Mouse (Mus musculus): ENCODE data around the gene Set. TPM values are rescaled to one million over a fixed set of nuclear protein-coding genes. Genes with fewer than 3 reads are reported as not detected.

Gene Set
- polyA plus RNA-seq, 1 experiment from 2014 or later, result 557 TPM

DNA sequence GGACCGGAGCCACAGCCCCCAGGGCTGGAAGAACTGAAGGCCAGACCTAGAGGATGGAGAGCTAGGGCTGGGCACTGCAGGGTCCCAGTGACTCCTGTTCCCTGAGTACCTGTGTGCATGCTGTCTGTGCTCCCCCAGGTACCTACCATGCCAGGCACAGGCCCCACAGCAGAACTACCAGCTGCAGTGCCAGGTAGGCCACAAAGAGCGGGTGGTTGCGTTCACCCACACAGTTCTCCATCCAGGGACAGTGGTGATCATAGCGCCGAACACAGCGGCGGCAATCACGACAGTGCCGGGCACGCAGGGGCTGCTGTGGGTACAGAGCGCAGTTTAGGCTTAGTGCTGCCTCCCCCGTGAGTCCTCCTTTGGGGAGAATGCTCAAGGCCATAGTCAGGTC is 34.3 kb downstream of the Set start:
- WGBS, result 94% methylated on average over 12 of the region's 12 CpGs

DNA sequence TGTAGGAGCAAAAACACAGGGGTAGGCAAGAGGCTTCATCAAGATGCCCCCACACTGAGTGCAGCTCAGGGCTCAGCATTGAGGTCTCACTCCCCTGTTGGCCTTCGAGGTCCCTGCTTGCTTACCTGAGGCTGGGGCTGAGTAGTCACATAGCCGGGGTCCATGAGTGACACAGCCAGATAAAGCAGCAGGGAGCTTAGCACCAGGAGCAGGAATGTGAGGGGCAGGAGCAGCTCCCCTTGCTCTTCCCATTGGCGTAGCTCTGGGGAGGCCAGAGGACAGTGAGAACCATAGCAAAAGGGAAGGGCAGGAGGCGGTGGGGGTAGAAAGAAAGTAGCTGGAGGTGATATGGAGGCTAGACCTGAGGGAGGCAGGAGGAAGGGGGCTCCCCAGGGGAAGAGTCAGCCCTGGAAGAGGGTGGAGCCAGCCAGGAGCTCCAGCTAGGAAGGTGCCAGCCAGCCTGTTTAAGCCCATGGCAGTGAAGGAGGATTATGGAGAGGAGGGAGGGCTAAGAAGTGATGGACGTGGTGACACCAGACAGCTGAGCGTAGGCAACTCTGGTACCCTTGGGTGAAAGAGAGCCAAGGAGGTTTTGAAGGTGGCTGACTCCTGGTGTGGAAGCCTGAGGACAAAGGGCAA is 35.2 kb downstream of the Set start:
- peak overlapping the region; percentile 77 for H3K4me3 ChIP-seq (ENCODE audit: low read depth, low read length)
- peak overlapping the region; percentile 40; the same call in 1 of the 2 replicates for H3K27ac ChIP-seq (ENCODE audit: low read depth)
- DNase-seq (ENCODE audit: low spot score) (no peak), ATAC-seq (replicated peaks; ENCODE audit: low FRiP score, low TSS enrichment, low read depth) (no peak)
- peaks cover 23% of the 10 kb centered on the region for H3K36me3 ChIP-seq (ENCODE audit: control insufficient read depth, insufficient read depth, low read length)
- WGBS, result 45% methylated on average over 6 of the region's 6 CpGs
- H3K4me2 ChIP-seq (ENCODE audit: low read length), result peak overlapping the region; percentile 87
- peak overlapping the region; percentile 63 for H3K9ac ChIP-seq (ENCODE audit: low read length)
- no peaks in the 10 kb centered on the region for H3K9me3 ChIP-seq (ENCODE audit: control insufficient read depth, low read length)
- H3K4me1 ChIP-seq (replicated peaks; ENCODE audit: control insufficient read depth, insufficient read depth, low read length), result peaks cover 8% of the 10 kb centered on the region
- no peaks in the 10 kb centered on the region for H3K27me3 ChIP-seq (replicated peaks; ENCODE audit: control insufficient read depth, insufficient read depth, low read length)

More for the DNA sequence above, 34.3 kb downstream of the Set start:
- no peaks in the 10 kb centered on the region for H3K9me3 ChIP-seq (ENCODE audit: control insufficient read depth, low read length)
- H3K4me1 ChIP-seq (replicated peaks; ENCODE audit: control insufficient read depth, insufficient read depth, low read length), result peaks cover 8% of the 10 kb centered on the region
- no peak overlapping the region for H3K27ac ChIP-seq (ENCODE audit: low read depth)
- DNase-seq (ENCODE audit: low spot score) (no peak), ATAC-seq (replicated peaks; ENCODE audit: low FRiP score, low TSS enrichment, low read depth) (no peak)
- H3K36me3 ChIP-seq (ENCODE audit: control insufficient read depth, insufficient read depth, low read length), result peaks cover 23% of the 10 kb centered on the region
- H3K4me3 ChIP-seq (ENCODE audit: low read depth, low read length), result no peak overlapping the region
- no peak overlapping the region for H3K9ac ChIP-seq (ENCODE audit: low read length)
- H3K4me2 ChIP-seq (ENCODE audit: low read length), result no peak overlapping the region
- no peaks in the 10 kb centered on the region for H3K27me3 ChIP-seq (replicated peaks; ENCODE audit: control insufficient read depth, insufficient read depth, low read length)

DNA sequence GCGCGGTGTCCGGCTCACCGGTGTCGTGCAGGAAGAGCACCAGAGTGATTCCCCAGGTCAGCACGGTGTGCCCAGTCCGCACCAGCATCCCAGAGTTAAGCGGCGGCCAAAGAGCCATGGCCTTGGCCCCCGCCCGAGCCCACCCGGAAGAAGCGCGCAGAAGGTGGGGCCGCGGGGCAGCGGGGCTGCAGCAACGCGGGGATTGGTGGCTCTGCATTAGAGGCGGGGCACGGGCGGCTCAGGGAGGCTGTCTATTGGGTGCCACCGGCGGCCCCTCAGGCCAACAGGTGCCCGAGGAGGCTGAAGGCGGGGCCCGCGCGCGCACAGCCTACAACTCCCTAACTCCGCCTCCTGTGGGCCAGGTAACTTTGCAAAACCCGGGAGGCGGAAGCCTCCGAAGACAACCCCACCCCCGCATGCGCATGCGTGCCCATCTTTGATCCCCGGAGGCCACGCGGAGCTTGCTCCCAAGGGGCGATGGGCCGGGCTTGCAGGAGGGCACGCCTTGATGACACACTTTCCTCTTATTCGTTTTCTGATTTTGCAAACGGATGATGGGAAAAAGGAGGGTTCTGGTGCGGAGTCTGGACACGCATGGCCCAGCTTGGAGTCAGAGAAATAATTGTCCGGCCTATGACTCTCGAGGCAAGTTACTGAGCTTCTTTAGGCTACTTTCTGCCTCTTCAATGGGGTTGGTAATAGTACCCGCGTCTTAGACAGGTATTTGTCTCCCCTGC is 36.5 kb downstream of the Set start, which contains the start of gene Zdhhc12:
Gene Zdhhc12, minus strand, starts transcription at position 178 of the 737 bp plus-strand sequence.
- DNase-seq (ENCODE audit: low spot score) (peak; percentile 94), ATAC-seq (replicated peaks; ENCODE audit: low FRiP score, low TSS enrichment, low read depth) (peak; percentile 95)
- Histone ChIP-seq H3K27me3 (replicated peaks; ENCODE audit: control insufficient read depth, insufficient read depth, low read length) (no peaks in the 10 kb centered on the region), H3K4me1 (replicated peaks; ENCODE audit: control insufficient read depth, insufficient read depth, low read length) (peaks cover 8% of the 10 kb centered on the region), H3K36me3 (ENCODE audit: control insufficient read depth, insufficient read depth, low read length) (peaks cover 26% of the 10 kb centered on the region), H3K9me3 (ENCODE audit: control insufficient read depth, low read length) (no peaks in the 10 kb centered on the region), H3K4me3 (ENCODE audit: low read depth, low read length) (peak within 1 kb of the TSS; percentile 77), H3K27ac (ENCODE audit: low read depth) (peak within 1 kb of the TSS; percentile 67), H3K9ac (ENCODE audit: low read length) (peak within 1 kb of the TSS; percentile 63), H3K4me2 (ENCODE audit: low read length) (peak within 1 kb of the TSS; percentile 87)
- under 1% methylated on average over 51 of the region's 51 CpGs for WGBS

GRCm38 (mm10) chr2:30094208-30094588 is 37.0 kb downstream of the Set start:
- 3% methylated on average over 13 of the region's 13 CpGs for WGBS
- H3K27me3 ChIP-seq (replicated peaks; ENCODE audit: control insufficient read depth, insufficient read depth, low read length), result no peaks in the 10 kb centered on the region

DNA sequence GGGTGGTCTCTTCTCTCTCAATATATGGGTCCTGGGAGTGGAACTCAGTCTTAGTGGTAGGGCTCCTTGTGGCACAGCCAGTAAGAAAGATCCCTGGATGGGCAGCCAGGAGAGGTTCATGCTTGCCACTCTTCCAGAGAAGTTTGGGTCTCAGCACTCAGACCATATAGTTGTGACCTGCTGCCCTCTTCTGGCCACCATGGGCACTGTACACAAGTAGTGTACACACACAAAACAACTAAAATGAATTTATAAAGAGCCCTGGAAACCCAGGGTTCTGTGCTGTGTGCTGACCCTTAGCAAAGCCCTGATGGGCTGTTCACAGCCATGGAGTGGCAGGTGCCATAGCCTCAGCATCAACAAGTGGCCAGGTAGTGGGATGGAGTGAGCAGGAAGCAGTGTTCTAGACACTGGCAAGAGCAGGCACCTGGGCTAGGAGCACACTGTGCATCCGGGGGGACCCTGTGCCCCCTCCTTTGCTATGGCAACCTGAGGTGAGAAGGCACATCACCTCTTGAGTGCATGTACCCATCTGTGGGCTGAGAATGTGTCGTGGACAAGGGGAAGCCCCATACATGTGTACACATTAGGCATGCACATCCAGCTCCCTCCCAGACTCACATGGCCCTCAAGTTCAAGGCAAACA is 38.8 kb downstream of the Set start:
- WGBS, result 64% methylated on average over 2 of the region's 2 CpGs
- ATAC-seq (replicated peaks; ENCODE audit: low FRiP score, low TSS enrichment, low read depth) (no peak), DNase-seq (ENCODE audit: low spot score) (peak; percentile 63)
- H3K4me2 ChIP-seq (ENCODE audit: low read length), result no peak overlapping the region
- peaks cover 31% of the 10 kb centered on the region for H3K36me3 ChIP-seq (ENCODE audit: control insufficient read depth, insufficient read depth, low read length)
- no peak overlapping the region for H3K27ac ChIP-seq (ENCODE audit: low read depth)
- H3K27me3 ChIP-seq (replicated peaks; ENCODE audit: control insufficient read depth, insufficient read depth, low read length), result no peaks in the 10 kb centered on the region
- no peak overlapping the region for H3K4me3 ChIP-seq (ENCODE audit: low read depth, low read length)
- H3K9me3 ChIP-seq (ENCODE audit: control insufficient read depth, low read length), result no peaks in the 10 kb centered on the region
- peaks cover 8% of the 10 kb centered on the region for H3K4me1 ChIP-seq (replicated peaks; ENCODE audit: control insufficient read depth, insufficient read depth, low read length)
- H3K9ac ChIP-seq (ENCODE audit: low read length), result no peak overlapping the region

More at GRCm38 (mm10) chr2:30094208-30094588, 37.0 kb downstream of the Set start:
- Histone ChIP-seq H3K9ac (ENCODE audit: low read length) (peak overlapping the region; percentile 63), H3K27ac (ENCODE audit: low read depth) (peak overlapping the region; percentile 67), H3K4me2 (ENCODE audit: low read length) (peak overlapping the region; percentile 87), H3K4me3 (ENCODE audit: low read depth, low read length) (peak overlapping the region; percentile 77), H3K4me1 (replicated peaks; ENCODE audit: control insufficient read depth, insufficient read depth, low read length) (peaks cover 8% of the 10 kb centered on the region), H3K9me3 (ENCODE audit: control insufficient read depth, low read length) (no peaks in the 10 kb centered on the region), H3K36me3 (ENCODE audit: control insufficient read depth, insufficient read depth, low read length) (peaks cover 30% of the 10 kb centered on the region)
- peak; percentile 10 for ATAC-seq (replicated peaks; ENCODE audit: low FRiP score, low TSS enrichment, low read depth)
- DNase-seq (ENCODE audit: low spot score), result no peak

DNA sequence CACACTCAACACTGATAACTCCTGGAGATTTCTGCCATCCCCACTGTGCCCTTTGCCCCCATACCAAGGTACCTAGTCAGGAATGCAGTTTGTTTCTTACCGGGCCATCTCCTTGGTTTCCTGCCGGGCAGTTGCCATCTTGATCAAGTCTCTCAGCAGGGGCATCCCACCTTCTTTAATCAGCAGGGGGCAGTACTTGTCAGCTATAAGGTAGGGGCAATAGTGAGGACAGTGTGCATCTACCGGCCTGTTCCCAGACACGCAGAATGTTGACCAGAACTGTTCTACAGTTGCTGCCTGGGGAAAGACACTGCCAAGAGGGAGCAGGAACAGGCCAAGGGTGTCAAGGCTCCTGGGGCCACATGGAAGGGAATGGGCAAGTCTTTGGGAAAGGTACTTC is 43.0 kb downstream of the Set start:
- ATAC-seq (replicated peaks; ENCODE audit: low FRiP score, low TSS enrichment, low read depth), result no peak
- WGBS, result 65% methylated on average over 4 of the region's 4 CpGs
- H3K27ac ChIP-seq (ENCODE audit: low read depth), result no peak overlapping the region

DNA sequence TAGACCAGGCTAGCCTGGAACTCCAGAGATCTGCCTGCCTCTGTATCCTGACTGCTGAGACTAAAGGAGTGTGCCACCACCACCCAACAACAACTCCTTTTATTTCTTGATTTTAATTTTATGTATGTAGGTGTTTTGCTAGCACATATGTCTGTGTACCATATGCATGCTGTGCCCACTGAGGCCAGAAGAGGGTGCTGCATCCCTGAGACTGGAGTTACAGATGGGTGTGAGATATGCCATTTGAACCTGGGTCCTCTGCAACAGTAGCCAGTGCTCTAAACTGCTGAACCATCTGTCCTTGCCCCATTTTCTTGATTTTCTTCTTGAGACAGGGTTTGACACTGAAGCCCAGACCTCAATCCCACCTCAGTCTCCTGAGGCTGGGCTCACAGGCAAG is 49.2 kb downstream of the Set start:
- no peak overlapping the region for H3K4me2 ChIP-seq (ENCODE audit: low read length)
- peak; percentile 71 for DNase-seq (ENCODE audit: low spot score)

More for the DNA sequence above, 43.0 kb downstream of the Set start:
- H3K4me1 ChIP-seq (replicated peaks; ENCODE audit: control insufficient read depth, insufficient read depth, low read length), result no peaks in the 10 kb centered on the region
- no peak overlapping the region for H3K4me3 ChIP-seq (ENCODE audit: low read depth, low read length)
- H3K4me2 ChIP-seq (ENCODE audit: low read length), result no peak overlapping the region
- no peak for DNase-seq (ENCODE audit: low spot score)
- H3K27me3 ChIP-seq (replicated peaks; ENCODE audit: control insufficient read depth, insufficient read depth, low read length), result no peaks in the 10 kb centered on the region
- peaks cover 55% of the 10 kb centered on the region for H3K36me3 ChIP-seq (ENCODE audit: control insufficient read depth, insufficient read depth, low read length)
- no peaks in the 10 kb centered on the region for H3K9me3 ChIP-seq (ENCODE audit: control insufficient read depth, low read length)
- no peak overlapping the region for H3K9ac ChIP-seq (ENCODE audit: low read length)

DNA sequence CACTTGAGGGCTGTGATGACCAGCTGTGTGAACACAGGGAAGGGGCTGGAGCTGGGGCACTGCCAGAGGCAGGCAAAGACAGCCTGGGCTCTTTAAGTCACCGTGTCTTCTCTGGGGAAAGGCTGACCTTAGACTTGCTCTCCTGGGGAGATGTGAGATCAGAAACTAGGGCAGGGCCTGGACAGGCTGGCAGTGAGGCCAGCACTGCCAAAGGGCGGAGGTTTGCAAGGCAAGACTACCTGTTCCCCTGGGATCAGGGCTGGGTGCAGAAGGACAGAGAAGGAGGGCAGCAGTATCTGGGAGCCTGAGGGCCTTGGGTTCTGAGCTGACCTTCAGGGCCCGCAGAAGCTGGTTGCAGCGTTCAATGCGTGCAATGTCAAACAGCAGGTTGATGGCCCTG is 50.5 kb downstream of the Set start:
- Histone ChIP-seq H3K9ac (ENCODE audit: low read length) (no peak overlapping the region), H3K9me3 (ENCODE audit: control insufficient read depth, low read length) (no peaks in the 10 kb centered on the region), H3K4me1 (replicated peaks; ENCODE audit: control insufficient read depth, insufficient read depth, low read length) (no peaks in the 10 kb centered on the region), H3K27ac (ENCODE audit: low read depth) (no peak overlapping the region), H3K4me3 (ENCODE audit: low read depth, low read length) (no peak overlapping the region), H3K4me2 (ENCODE audit: low read length) (no peak overlapping the region), H3K27me3 (replicated peaks; ENCODE audit: control insufficient read depth, insufficient read depth, low read length) (no peaks in the 10 kb centered on the region), H3K36me3 (ENCODE audit: control insufficient read depth, insufficient read depth, low read length) (peaks cover 74% of the 10 kb centered on the region)
- no peak for DNase-seq (ENCODE audit: low spot score)
- WGBS, result 92% methylated on average over 5 of the region's 5 CpGs
- ATAC-seq (replicated peaks; ENCODE audit: low FRiP score, low TSS enrichment, low read depth), result no peak

More for the DNA sequence above, 49.2 kb downstream of the Set start:
- no peak; the same call in 1 of the 2 replicates for ATAC-seq (replicated peaks; ENCODE audit: low FRiP score, low TSS enrichment, low read depth)
- Histone ChIP-seq H3K27ac (ENCODE audit: low read depth) (no peak overlapping the region), H3K4me1 (replicated peaks; ENCODE audit: control insufficient read depth, insufficient read depth, low read length) (no peaks in the 10 kb centered on the region), H3K36me3 (ENCODE audit: control insufficient read depth, insufficient read depth, low read length) (peaks cover 77% of the 10 kb centered on the region), H3K4me3 (ENCODE audit: low read depth, low read length) (no peak overlapping the region), H3K27me3 (replicated peaks; ENCODE audit: control insufficient read depth, insufficient read depth, low read length) (no peaks in the 10 kb centered on the region), H3K9me3 (ENCODE audit: control insufficient read depth, low read length) (no peaks in the 10 kb centered on the region), H3K9ac (ENCODE audit: low read length) (no peak overlapping the region)
